Mouse (Mus musculus): Measurements from ENCODE around the gene Cpeb3. TPM values are rescaled to one million over a fixed set of nuclear protein-coding genes. Genes with fewer than 3 reads are reported as not detected.

Cpeb3 gene
- polyA plus RNA-seq, 1 experiment from 2014 or later, result 11.2 TPM

DNA sequence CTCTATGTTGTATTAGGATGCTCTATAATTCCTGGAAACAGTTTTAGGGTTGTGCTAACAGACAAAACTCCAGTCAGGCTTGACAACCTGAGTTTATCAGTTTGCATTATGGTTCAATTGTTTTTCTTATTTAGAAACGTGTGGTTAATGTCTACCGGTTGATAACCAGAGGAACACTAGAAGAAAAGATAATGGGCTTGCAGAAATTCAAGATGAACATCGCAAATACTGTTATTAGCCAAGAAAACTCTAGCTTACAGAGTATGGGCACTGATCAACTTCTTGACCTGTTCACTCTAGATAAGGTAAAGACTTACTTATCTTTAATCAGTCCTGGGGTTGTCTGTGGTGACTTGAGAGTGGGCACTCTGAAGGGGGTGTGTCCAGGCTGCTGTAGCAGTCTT, 198.5 kb downstream of the Cpeb3 start:
- no peaks in the 10 kb centered on the region for H3K4me1 ChIP-seq (ENCODE audit: control insufficient read depth, insufficient read depth, low read length)
- no peak overlapping the region for H3K9ac ChIP-seq (ENCODE audit: low read depth, low read length)
- H3K4me3 ChIP-seq (ENCODE audit: low read depth, low read length), result no peak overlapping the region
- peaks cover 22% of the 10 kb centered on the region for H3K36me3 ChIP-seq (ENCODE audit: control insufficient read depth, insufficient read depth, low read length)
- no peak for ATAC-seq
- no peak overlapping the region for H3K27ac ChIP-seq (ENCODE audit: low read length)
- no peak overlapping the region for H3K4me2 ChIP-seq (ENCODE audit: low read length)
- no peaks in the 10 kb centered on the region for H3K9me3 ChIP-seq (replicated peaks; ENCODE audit: control insufficient read depth, low read length, poor library complexity, severe bottlenecking)
- WGBS, result 95% methylated on average over 3 of the region's 3 CpGs
- H3K27me3 ChIP-seq (ENCODE audit: control insufficient read depth, insufficient read depth, low read depth, low read length), result no peaks in the 10 kb centered on the region

DNA sequence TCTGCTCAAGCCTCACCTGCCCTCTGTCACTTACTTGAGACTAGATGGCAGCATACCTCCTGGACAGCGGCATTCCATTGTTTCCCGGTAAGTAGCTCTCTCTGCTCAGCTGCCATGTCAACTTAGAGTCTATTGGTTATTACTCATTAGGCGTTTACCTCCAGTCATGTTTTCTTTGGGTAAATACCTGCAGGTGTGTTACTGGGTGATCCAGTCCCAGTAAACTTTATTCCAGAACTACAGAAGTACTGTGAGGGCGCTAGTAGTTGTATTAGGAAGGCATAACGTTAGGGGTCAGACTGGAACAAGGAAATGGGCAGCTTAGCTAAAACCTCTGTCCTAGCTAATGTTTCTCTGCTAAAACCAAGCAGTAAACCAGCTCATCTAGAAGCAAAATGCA, 203.8 kb downstream of the Cpeb3 start:
- Histone ChIP-seq H3K27me3 (ENCODE audit: control insufficient read depth, insufficient read depth, low read depth, low read length) (no peaks in the 10 kb centered on the region), H3K4me3 (ENCODE audit: low read depth, low read length) (no peak overlapping the region), H3K9ac (ENCODE audit: low read depth, low read length) (no peak overlapping the region), H3K4me2 (ENCODE audit: low read length) (no peak overlapping the region), H3K4me1 (ENCODE audit: control insufficient read depth, insufficient read depth, low read length) (no peaks in the 10 kb centered on the region), H3K36me3 (ENCODE audit: control insufficient read depth, insufficient read depth, low read length) (peaks cover 27% of the 10 kb centered on the region), H3K27ac (ENCODE audit: low read length) (no peak overlapping the region), H3K9me3 (replicated peaks; ENCODE audit: control insufficient read depth, low read length, poor library complexity, severe bottlenecking) (no peaks in the 10 kb centered on the region)
- WGBS, result 89% methylated on average over 5 of the region's 5 CpGs
- no peak for ATAC-seq

Other genes starting within 250 kb of the Cpeb3 start
- 89.2 and 96.1 TPM in 2 replicates for gene March5, start 1.1 kb downstream of the Cpeb3 start, polyA plus RNA-seq (2015; fragmentation: Nextera tagmentation; extraction: Ambion mirVana)
- 37.8 and 41.9 TPM in 2 replicates for gene Ide, start 129.3 kb upstream of the Cpeb3 start, polyA plus RNA-seq (2015; fragmentation: Nextera tagmentation; extraction: Ambion mirVana)
- gene Kif11, start 167.8 kb upstream of the Cpeb3 start, polyA plus RNA-seq (2015; fragmentation: Nextera tagmentation; extraction: Ambion mirVana), result 6.3 and 7.7 TPM in 2 replicates
- 4.6 TPM in 2 replicates for gene Hhex, start 226.2 kb upstream of the Cpeb3 start, polyA plus RNA-seq (2015; fragmentation: Nextera tagmentation; extraction: Ambion mirVana)

Data from midbrain, embryonic 16.5 days (tissue).